Mouse (Mus musculus) olfactory bulb, adult 2 months (tissue): Measurements from ENCODE around the gene Wfs1.

Source experiments
- CTCF ChIP-seq: fragments of 200-500 bp; IDR thresholded peaks from 2 replicates; pipeline ENCODE4 v1.5.1; 2012; ENCODE audit warnings: low read depth, mild to moderate bottlenecking, low read length, moderate library complexity; ENCODE audit not compliant: insufficient read depth
- POLR2A ChIP-seq: fragments of 200-500 bp; IDR thresholded peaks from 2 replicates; pipeline ENCODE4 v1.6.1; 2012; ENCODE audit warnings: mild to moderate bottlenecking, low read depth, low read length, moderate library complexity; ENCODE audit not compliant: insufficient read depth

DNA sequence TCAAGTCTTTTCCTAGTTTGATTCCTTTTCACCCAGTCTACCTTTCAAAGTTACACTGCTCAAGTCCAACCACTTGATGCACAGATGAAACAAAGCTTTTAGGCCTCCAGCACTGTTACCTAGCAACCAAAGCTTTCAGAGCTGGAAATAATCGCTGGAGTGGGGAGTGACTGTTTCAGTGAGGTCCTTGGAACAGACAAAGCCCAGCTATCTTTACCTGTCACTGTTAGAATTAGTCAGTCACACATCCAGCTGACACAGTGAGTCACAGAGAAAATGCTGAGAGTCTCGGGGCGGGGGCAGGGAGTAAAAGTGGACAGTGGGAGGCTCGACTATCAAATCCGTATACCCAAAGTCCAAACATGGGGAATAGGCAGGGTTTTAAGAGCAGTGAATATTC is 28.5 kb downstream of the Wfs1 start:
- TF ChIP-seq CTCF (no peak), POLR2A (no peak)
